Mouse (Mus musculus) intestine, embryonic 16.5 days (tissue): ENCODE measurements at regions not wholly inside any gene's neighbourhood (a gene's known extent, or its start where the extent isn't known, plus 50 kb on each side); places are given as distances from the start of the nearest gene placed in this dataset.

Source experiments
- ATAC-seq: fragments of 200-750 bp; cut with Nextera tagmentation; 2 replicates; pipeline ENCODE4 v1.8.0; 2017; ENCODE audit warnings: moderate TSS enrichment, moderate library complexity
- H3K27ac ChIP-seq: fragments of 300-500 bp; sonication (generic); 2 replicates; pipeline ENCODE4 v1.5.1; 2014; ENCODE audit warnings: mild to moderate bottlenecking, low read length
- H3K27me3 ChIP-seq: fragments of 300-500 bp; sonication (generic); replicated peaks from 2 replicates; pipeline ENCODE4 v1.6.1; 2014; ENCODE audit warnings: low read length, control low read depth, mixed read lengths; ENCODE audit not compliant: control insufficient read depth, insufficient read depth
- H3K36me3 ChIP-seq: fragments of 300-500 bp; sonication (generic); 2 replicates; pipeline ENCODE4 v1.6.1; 2014; ENCODE audit warnings: low read length, control low read depth; ENCODE audit not compliant: control insufficient read depth, insufficient read depth
- H3K4me1 ChIP-seq: fragments of 300-500 bp; sonication (generic); 2 replicates; pipeline ENCODE4 v1.6.1; 2014; ENCODE audit warnings: low read length, control low read depth, mixed read lengths; ENCODE audit not compliant: control insufficient read depth, insufficient read depth
- H3K4me2 ChIP-seq: fragments of 300-500 bp; sonication (generic); 2 replicates; pipeline ENCODE4 v1.6.1; 2014; ENCODE audit warnings: low read depth, low read length, control low read depth
- H3K4me3 ChIP-seq: fragments of 300-500 bp; sonication (generic); 2 replicates; pipeline ENCODE4 v1.5.1; 2014; ENCODE audit warnings: mild to moderate bottlenecking, low read length
- H3K9ac ChIP-seq: fragments of 300-500 bp; sonication (generic); 2 replicates; pipeline ENCODE4 v1.6.1; 2014; ENCODE audit warnings: low read depth, low read length
- H3K9me3 ChIP-seq: fragments of 300-500 bp; sonication (generic); 2 replicates; pipeline ENCODE4 v1.6.1; 2016; ENCODE audit warnings: low read length, control low read depth; ENCODE audit not compliant: control insufficient read depth
- WGBS: fragments of 180-500 bp; shearing (Covaris S2); extraction: QIAGEN DNeasy Blood & Tissue Kit; methylation state at CpG from one replicate; pipeline ENCODE4 v1.1.7; 2014; 5-methylcytosine and 5-hydroxymethylcytosine counted together

- WGBS = 82% methylated on average over 2 of the region's 2 CpGs
- no peak overlapping the region for H3K4me3 ChIP-seq
- no peak for ATAC-seq
- no peak overlapping the region for H3K9ac ChIP-seq
- no peaks in the 10 kb centered on the region for H3K36me3 ChIP-seq
- H3K27me3 ChIP-seq = no peaks in the 10 kb centered on the region
- H3K4me2 ChIP-seq = no peak overlapping the region
- no peak overlapping the region for H3K27ac ChIP-seq
- H3K4me1 ChIP-seq = no peaks in the 10 kb centered on the region
- no peaks in the 10 kb centered on the region for H3K9me3 ChIP-seq
These were observed 117.7 kb downstream of the Pah start for GRCm38 (mm10) chr10:87639339-87639738.

GRCm38 (mm10) chr10:87649091-87649490, 127.5 kb downstream of the Pah start:
- Histone ChIP-seq H3K9ac (no peak overlapping the region), H3K27me3 (no peaks in the 10 kb centered on the region; the same call in 1 of the 2 replicates), H3K4me1 (no peaks in the 10 kb centered on the region), H3K27ac (no peak overlapping the region), H3K36me3 (no peaks in the 10 kb centered on the region), H3K4me2 (no peak overlapping the region), H3K9me3 (no peaks in the 10 kb centered on the region), H3K4me3 (no peak overlapping the region)
- 17% methylated on average over 1 of the region's 1 CpGs for WGBS
- no peak for ATAC-seq

DNA sequence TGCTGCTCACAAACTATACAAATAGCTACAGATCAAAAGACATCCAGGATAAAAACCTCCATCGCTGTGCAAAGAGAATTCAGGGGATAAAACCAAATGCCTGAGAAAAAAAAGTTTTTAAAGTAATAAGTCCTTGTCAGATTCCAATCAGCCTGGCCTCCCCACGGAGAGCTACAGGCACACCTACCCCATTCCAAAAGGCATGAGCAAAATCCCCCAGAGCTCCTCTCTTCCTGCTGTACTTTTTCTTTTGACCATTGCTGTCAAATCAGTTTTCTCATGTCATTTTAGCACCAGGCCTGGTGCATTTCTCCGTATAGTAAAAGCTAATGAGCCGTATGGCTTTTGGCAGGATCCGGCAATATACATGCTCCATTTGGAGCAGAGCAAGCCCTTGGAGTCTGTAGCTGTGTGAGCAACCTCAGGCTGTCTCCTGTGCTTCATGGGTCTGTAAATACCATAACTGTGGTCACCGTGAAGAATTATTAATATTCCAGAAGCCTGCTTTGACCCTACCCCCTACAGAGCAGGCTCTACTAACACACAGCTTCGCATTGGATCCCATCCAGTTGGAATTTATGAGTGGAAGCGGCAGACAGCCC, 130.6 kb downstream of the Pah start:
- ATAC-seq = no peak

GRCm38 (mm10) chr10:87654112-87654511, 132.5 kb downstream of the Pah start:
- WGBS = 79% methylated on average over 4 of the region's 4 CpGs

More for the DNA sequence above, 130.6 kb downstream of the Pah start:
- Histone ChIP-seq H3K36me3 (no peaks in the 10 kb centered on the region), H3K4me3 (no peak overlapping the region), H3K4me1 (no peaks in the 10 kb centered on the region), H3K27ac (no peak overlapping the region), H3K9me3 (no peaks in the 10 kb centered on the region), H3K27me3 (no peaks in the 10 kb centered on the region; the same call in 1 of the 2 replicates), H3K4me2 (no peak overlapping the region), H3K9ac (no peak overlapping the region)
- WGBS = 63% methylated on average over 8 of the region's 8 CpGs

DNA sequence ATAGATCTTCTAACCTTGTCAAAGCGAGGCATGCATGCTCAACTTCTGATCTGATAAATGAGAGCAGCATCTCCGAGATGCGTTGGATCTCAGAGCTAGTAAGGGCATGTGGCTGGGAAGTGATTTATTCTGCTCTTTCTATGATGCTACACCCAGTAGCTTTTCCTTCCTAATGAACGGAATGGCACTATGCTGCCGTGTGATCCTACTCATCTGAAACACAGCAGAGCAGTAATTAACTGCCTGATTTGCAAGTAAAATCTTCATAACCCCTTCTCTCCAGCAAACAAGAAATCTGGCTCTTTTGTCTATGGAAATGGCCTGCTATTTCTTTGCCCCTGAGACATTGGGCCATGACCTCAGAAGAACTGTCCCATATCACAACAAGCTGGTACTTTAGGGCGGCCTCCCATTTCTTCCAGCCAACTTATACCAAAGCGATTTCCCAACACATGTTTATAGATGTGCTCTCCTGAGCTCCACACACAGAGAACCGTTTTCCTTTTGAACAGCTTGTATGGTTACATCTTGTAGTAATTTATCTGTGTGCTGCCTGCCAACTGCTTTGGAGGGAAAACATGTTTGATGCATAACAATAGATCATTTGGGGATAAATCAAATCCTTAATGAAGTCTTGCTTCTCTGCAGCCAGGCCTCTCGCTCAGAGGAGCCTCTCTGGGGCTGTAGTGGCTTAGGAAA, 144.6 kb downstream of the Pah start:
- Histone ChIP-seq H3K9me3 (no peaks in the 10 kb centered on the region), H3K4me1 (no peaks in the 10 kb centered on the region), H3K36me3 (no peaks in the 10 kb centered on the region), H3K9ac (no peak overlapping the region), H3K27me3 (no peaks in the 10 kb centered on the region), H3K4me3 (no peak overlapping the region), H3K4me2 (no peak overlapping the region), H3K27ac (no peak overlapping the region)
- WGBS = 70% methylated on average over 9 of the region's 9 CpGs
- ATAC-seq = no peak

More at GRCm38 (mm10) chr10:87654112-87654511, 132.5 kb downstream of the Pah start:
- H3K27me3 ChIP-seq = no peaks in the 10 kb centered on the region; the same call in 1 of the 2 replicates
- no peak for ATAC-seq
- no peak overlapping the region for H3K4me2 ChIP-seq
- no peaks in the 10 kb centered on the region for H3K36me3 ChIP-seq
- H3K4me1 ChIP-seq = no peaks in the 10 kb centered on the region
- H3K4me3 ChIP-seq = no peak overlapping the region
- H3K9me3 ChIP-seq = no peaks in the 10 kb centered on the region
- H3K27ac ChIP-seq = no peak overlapping the region
- H3K9ac ChIP-seq = no peak overlapping the region

DNA sequence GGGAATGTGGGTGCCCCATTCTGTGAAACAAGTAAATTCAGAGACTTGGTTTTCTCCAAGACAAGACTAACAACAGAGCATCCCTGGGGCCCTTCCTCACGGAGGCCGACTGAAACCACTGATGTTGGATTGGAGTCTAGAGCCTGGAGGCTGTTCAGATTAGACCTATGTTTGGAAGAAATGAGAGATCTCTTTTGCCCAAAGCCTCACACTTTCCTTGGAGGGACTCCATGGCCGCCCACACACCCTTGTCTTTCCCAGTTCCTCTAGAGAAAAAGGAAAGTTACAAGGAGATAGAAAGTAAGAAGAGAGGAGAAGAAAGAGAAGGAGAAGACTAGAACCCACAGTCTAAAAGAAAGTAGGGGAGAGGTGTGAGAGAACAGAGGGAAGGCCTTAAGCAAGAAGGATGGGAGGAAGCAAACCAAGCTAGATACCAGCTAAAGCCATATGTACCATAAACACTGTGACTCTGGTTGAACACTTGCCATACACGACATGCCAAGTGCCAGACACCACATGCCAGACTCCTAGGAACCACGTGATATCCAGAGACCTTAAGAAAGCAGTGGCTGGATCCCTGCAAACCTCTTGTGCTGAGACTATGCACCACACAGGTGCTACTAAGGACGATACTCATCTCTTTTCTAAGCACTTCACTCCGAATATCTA, 145.3 kb downstream of the Pah start:
- H3K27ac ChIP-seq = no peak overlapping the region
- no peaks in the 10 kb centered on the region for H3K27me3 ChIP-seq
- no peak for ATAC-seq
- H3K4me3 ChIP-seq = no peak overlapping the region
- no peaks in the 10 kb centered on the region for H3K9me3 ChIP-seq
- WGBS = 81% methylated on average over 7 of the region's 7 CpGs
- no peak overlapping the region for H3K9ac ChIP-seq
- H3K4me1 ChIP-seq = no peaks in the 10 kb centered on the region
- no peaks in the 10 kb centered on the region for H3K36me3 ChIP-seq
- H3K4me2 ChIP-seq = no peak overlapping the region

DNA sequence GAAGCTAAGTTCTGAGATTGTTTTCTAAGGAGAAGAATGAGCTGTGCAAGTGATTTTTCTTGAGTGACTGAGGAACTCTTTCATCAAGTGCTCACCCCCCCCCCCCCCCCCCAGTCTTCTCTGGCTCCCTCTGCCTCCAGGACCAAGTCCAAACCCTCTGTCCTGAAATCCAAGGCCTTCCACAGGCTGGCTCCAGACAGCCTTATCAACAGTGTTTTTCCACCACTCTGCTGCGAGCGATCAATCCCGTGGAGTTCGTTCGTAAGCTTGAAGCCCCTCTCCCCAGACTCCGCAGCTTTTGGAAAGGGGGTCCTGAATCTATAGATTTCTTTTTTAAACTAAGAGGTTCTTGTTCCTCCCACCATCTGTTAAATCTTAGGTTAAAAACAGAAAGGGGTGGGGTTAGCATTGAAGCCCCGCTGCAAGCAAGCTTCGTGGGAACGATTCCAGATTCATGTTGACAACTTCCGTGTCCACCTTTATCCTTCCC, 146.1 kb downstream of the Pah start:
- H3K4me2 ChIP-seq = no peak overlapping the region
- no peaks in the 10 kb centered on the region for H3K4me1 ChIP-seq
- WGBS = 87% methylated on average over 10 of the region's 10 CpGs
- no peak overlapping the region for H3K27ac ChIP-seq
- H3K9me3 ChIP-seq = no peaks in the 10 kb centered on the region
- H3K4me3 ChIP-seq = no peak overlapping the region
- no peaks in the 10 kb centered on the region for H3K27me3 ChIP-seq
- H3K36me3 ChIP-seq = no peaks in the 10 kb centered on the region
- no peak overlapping the region for H3K9ac ChIP-seq
- no peak for ATAC-seq

DNA sequence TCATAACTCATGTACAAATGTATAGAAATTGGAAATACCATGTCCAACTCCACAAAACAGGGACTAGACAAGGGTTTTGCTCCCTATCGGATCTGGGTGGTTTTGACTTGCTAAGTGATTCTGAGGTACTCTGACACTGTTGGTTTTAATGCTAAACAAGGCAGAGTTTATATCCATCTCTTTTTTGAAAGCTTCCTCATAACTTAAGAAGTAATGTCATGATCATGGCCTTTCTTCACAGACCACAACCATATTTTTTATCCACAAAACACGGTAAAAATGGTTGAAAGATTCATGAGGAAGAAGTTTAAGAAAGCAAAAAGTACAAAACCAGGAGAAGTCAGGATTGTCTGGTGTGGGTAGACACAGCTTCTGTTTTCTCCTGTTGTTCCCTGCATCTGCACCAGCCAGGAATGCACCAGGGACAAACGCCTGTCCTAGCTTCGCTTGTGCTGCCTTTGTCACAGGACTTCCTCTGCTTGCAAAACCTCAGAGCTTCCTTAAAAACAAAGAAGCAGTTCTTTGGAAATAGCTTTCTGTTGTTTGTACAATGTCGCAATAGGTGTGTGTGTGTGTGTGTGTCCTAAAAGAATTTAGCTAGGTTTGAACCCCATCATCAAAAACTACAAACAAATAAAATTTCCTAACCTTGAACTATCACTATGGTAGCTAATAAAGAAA, 153.3 kb downstream of the Pah start:
- ATAC-seq = no peak
- Histone ChIP-seq H3K4me3 (no peak overlapping the region), H3K27me3 (no peaks in the 10 kb centered on the region), H3K27ac (no peak overlapping the region), H3K4me2 (no peak overlapping the region), H3K36me3 (no peaks in the 10 kb centered on the region), H3K9ac (no peak overlapping the region), H3K4me1 (no peaks in the 10 kb centered on the region), H3K9me3 (no peaks in the 10 kb centered on the region)
- WGBS = 69% methylated on average over 5 of the region's 5 CpGs

- H3K36me3 ChIP-seq = no peaks in the 10 kb centered on the region
- H3K9ac ChIP-seq = no peak overlapping the region
- 55% methylated on average over 4 of the region's 4 CpGs for WGBS
- H3K4me3 ChIP-seq = no peak overlapping the region
- H3K9me3 ChIP-seq = no peaks in the 10 kb centered on the region
- no peaks in the 10 kb centered on the region for H3K27me3 ChIP-seq
- H3K4me1 ChIP-seq = no peaks in the 10 kb centered on the region
- ATAC-seq = no peak
- H3K27ac ChIP-seq = no peak overlapping the region
- H3K4me2 ChIP-seq = no peak overlapping the region
These were observed 154.6 kb downstream of the Pah start for GRCm38 (mm10) chr10:87676041-87676672.
